Mouse (Mus musculus) liver, adult 2 months (tissue): ENCODE measurements around the gene Akap5.

Source experiments
- CTCF ChIP-seq: fragments of 200-500 bp; IDR thresholded peaks from 2 replicates; pipeline ENCODE4 v1.5.1; 2011; ENCODE audit warnings: low read depth, low read length, control low read depth
- POLR2A ChIP-seq: fragments of 200-500 bp; IDR thresholded peaks from 2 replicates; pipeline ENCODE4 v1.6.1; 2011; ENCODE audit warnings: low read length, control low read depth; ENCODE audit not compliant: insufficient read depth; ENCODE audit errors: extremely low read depth

GRCm38 (mm10) chr12:76287986-76288385, 36.7 kb upstream of the Akap5 start:
- no peak for TF ChIP-seq CTCF
- no peak for TF ChIP-seq POLR2A
